Mouse (Mus musculus) spleen, adult 2 months (tissue): Measurements from ENCODE around the gene Mcemp1.

Source experiments
- CTCF ChIP-seq: fragments of 200-500 bp; IDR thresholded peaks from 2 replicates; pipeline ENCODE4 v1.5.1; 2011; ENCODE audit warnings: mild to moderate bottlenecking, inconsistent platforms; ENCODE audit not compliant: insufficient read depth, insufficient read length, insufficient replicate concordance; ENCODE audit errors: extremely low read depth
- POLR2A ChIP-seq: fragments of 200-500 bp; IDR thresholded peaks from 2 replicates; pipeline ENCODE4 v1.6.1; 2011; ENCODE audit warnings: low read depth, low read length, inconsistent platforms

DNA sequence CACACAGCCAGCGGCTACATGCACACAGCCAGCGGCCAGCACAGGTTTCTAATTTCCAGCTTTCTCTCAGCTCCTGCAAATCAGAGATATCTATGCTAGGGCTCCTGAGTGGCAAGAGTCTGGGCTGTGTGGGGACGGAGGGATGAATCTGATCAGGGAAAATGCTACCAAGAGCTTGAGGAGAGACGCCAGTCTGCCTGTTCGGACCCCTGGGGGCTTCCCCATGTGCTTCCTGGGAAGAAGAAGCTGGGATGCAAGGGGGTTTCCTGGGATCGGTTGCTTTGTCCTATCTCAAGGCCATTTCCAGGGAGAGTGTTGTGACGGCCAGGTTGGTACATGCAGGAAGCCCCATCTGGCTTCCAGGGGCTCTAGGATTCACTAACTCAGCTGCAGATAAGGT, 42.1 kb downstream of the Mcemp1 start:
- no peak for TF ChIP-seq POLR2A
- no peak for TF ChIP-seq CTCF
